Mouse (Mus musculus): ENCODE results near the gene Gm27027. TPM values are rescaled to one million over a fixed set of nuclear protein-coding genes. Genes with fewer than 3 reads are reported as not detected.
A peak's percentile ranks its signal among the peaks of the same experiment; 100 is the strongest.

Gene Gm27027
- polyA plus RNA-seq, 1 experiment from 2014 or later: not detected

DNA sequence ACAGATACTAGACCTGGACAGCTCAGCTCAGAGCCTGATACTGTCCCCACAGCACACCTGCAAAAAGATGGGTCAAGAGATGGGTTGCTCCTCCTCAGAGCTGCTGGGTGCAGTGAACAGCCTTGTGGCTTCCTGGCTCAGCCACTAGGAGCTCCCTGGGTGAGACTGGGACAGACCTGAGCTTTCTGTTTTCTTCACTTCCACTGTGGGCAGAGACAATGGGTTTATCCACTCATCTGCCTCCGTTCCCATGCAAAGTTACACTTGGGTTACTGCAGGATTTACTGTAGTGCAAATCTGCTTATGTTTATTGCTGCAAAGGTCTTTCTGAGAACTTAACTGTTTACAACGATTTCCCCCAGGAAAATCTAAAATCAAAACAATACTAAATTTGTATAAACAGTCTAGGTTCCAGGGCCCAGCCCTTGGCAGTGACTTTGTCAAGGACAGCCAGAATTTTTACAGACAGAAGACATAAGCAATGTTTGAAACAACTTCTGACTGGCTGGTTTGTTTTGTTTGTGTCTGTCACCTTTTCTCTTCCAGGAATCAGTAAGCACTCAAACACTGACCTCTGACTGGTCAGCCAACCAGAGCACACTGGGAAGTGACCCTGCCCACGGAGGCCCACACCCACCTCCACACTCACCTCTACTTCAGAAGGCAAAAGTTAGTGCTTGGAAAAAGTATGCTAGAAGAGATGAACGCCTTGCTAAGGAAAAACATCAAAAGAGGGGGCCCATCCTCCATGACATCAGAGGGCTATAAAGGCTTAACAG lies 13.5 kb downstream of the Gm27027 start:
- Histone ChIP-seq H3K27me3 (replicated peaks; ENCODE audit: control insufficient read depth, insufficient read depth, low read length) (no peaks in the 10 kb centered on the region), H3K9ac (ENCODE audit: low read depth, low read length) (no peak overlapping the region), H3K36me3 (ENCODE audit: control insufficient read depth, insufficient read depth, low read length) (peaks cover 17% of the 10 kb centered on the region; the same call in 1 of the 2 replicates), H3K4me3 (ENCODE audit: low read length) (no peak overlapping the region), H3K27ac (ENCODE audit: low read depth, low read length) (no peak overlapping the region), H3K4me2 (ENCODE audit: low read length) (no peak overlapping the region), H3K9me3 (ENCODE audit: control insufficient read depth, low read length) (no peaks in the 10 kb centered on the region), H3K4me1 (ENCODE audit: control insufficient read depth, insufficient read depth, low read depth, low read length) (peaks cover under 1% of the 10 kb centered on the region; the same call in 1 of the 2 replicates)
- ATAC-seq: no peak
- WGBS: 84% methylated on average over 4 of the region's 4 CpGs

DNA sequence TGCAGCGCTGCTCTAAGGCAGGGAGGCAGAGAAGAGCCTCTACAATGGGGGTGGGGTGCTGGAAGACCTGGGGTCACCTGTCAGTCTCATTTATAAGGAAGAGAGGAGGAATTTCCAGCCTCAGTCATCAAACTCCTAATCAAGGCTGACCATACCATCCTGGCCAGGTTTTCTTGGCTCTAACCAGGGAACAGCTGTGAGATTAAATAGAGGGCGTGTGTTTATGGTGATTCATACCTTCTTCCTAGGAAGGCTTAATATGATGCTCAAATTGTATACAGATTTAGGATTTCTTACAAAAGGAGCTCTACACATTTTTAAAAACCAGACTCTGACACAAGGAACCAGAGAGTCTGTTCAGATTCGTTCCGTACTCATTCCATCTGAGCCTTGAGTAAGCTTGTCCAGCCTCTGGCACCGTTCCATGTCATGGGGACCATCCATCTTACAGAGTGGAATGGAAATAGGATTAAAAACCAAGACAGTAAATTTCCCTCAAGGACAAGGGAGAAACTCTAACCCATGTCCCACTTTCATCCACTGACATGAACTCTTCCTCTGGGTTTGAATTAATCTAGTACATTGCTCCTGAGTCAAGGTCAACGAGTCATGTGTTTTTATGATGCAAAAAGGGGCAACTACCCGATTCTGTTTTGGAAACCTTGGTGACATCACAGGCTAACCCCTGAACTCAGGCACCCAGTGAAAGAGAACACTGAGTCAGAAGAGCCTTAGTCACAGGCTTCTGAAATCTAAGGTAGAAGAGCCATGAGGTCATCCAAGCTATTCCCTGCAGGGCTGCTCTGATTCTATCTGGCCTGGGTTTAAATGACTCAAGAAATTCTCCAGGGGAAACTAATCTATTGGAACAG lies 16.7 kb downstream of the Gm27027 start:
- H3K36me3 ChIP-seq (ENCODE audit: control insufficient read depth, insufficient read depth, low read length): peaks cover 17% of the 10 kb centered on the region; the same call in 1 of the 2 replicates
- no peak overlapping the region for H3K9ac ChIP-seq (ENCODE audit: low read depth, low read length)
- WGBS: 84% methylated on average over 7 of the region's 7 CpGs
- no peak overlapping the region for H3K4me3 ChIP-seq (ENCODE audit: low read length)
- no peak overlapping the region for H3K4me2 ChIP-seq (ENCODE audit: low read length)
- ATAC-seq: no peak
- peaks cover 23% of the 10 kb centered on the region for H3K4me1 ChIP-seq (ENCODE audit: control insufficient read depth, insufficient read depth, low read depth, low read length)
- no peaks in the 10 kb centered on the region for H3K9me3 ChIP-seq (ENCODE audit: control insufficient read depth, low read length)
- H3K27me3 ChIP-seq (replicated peaks; ENCODE audit: control insufficient read depth, insufficient read depth, low read length): no peaks in the 10 kb centered on the region
- H3K27ac ChIP-seq (ENCODE audit: low read depth, low read length): no peak overlapping the region

DNA sequence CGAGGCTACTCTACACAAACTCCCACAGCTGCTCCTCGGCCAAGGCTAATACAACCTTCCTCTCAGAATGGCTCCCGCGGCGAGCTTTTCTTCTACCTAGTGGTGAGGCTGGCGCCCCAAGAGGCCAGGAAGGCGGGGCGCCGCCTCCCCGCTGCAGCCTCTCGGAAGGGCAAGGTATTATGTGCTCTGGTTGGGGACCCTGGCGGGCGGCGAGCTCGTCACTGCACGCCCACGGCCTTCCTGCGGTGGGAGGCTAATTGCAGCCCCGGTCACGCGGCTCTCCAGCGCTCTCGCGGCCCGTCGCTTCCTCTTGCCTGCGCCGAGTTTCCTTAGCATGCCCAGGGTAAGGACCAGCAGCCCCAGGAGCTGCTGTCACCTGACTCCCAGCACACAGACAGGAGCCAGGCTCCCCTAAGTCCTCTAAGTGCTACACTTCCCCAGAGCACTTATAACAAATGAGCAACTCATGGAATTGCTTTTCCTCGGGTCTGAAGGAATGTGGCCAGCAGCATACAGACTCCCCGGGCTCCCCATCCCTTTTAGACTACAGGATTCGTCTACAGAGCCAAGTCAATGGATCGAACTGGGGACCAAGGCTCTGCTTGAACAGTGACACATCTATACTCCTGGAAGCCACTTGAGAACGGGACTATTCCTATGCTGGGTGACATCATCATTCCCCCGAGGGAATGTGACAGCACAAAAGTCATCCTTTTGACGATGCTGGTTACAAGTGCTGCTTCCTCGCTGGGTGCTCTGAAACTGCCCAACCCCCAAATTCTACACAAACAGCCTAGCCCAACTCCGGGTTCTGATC lies 19.5 kb downstream of the Gm27027 start:
- Histone ChIP-seq H3K4me1 (ENCODE audit: control insufficient read depth, insufficient read depth, low read depth, low read length) (peaks cover 23% of the 10 kb centered on the region), H3K27me3 (replicated peaks; ENCODE audit: control insufficient read depth, insufficient read depth, low read length) (no peaks in the 10 kb centered on the region), H3K4me2 (ENCODE audit: low read length) (peak overlapping the region; percentile 86), H3K9me3 (ENCODE audit: control insufficient read depth, low read length) (no peaks in the 10 kb centered on the region), H3K4me3 (ENCODE audit: low read length) (peak overlapping the region; percentile 47), H3K27ac (ENCODE audit: low read depth, low read length) (peak overlapping the region; percentile 73), H3K9ac (ENCODE audit: low read depth, low read length) (peak overlapping the region; percentile 73), H3K36me3 (ENCODE audit: control insufficient read depth, insufficient read depth, low read length) (0 out of 2 replicates have a peak, but pooled peaks cover 11% of the 10 kb centered on the region)
- 3% methylated on average over 37 of the region's 37 CpGs for WGBS
- ATAC-seq: peak; percentile 83

DNA sequence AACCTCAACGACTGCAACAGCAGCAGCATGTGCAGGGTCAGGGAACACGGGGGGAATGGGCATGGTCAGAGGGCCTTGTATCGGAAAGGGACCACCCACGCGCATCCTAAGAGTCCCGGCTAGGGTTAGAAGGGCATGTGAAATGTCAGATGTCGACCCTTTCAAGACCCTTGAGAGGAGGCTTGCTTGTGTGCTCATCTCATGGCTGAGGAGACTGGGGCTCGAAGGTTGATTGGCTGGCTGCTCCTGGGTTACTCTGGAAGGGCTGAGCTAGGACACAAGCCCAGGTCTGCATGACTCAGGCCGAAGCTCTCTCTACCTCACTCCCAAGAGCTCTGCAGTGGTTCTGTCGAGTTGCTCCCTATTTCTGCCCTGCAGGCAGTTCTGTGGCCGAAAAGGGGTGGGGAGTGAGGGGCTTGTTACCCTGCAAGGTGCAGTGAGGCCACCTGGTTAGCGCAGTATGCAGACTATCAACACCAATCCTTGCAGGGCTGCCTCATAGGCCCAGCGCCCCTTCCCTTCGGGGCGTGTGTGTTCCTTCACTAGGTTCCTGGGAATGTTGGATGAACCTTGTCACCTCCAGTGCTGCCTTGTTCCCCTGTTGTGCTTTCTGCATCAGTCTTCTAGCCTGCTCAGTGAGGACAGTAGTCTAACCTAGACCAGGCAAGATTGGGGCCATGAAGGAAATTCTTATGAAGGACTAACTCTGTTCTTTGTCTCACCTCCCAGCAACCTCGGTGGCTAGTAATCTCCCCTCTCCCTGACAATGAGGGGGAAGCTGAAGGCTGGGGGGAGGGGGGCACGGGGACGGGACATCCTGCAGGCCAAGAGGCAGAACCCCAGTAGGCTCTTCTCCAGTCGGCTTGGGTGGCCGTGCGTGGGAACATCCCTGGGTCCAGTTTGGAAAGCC lies 20.4 kb downstream of the Gm27027 start:
- H3K4me3 ChIP-seq (ENCODE audit: low read length): peak overlapping the region; percentile 47
- 18% methylated on average over 21 of the region's 21 CpGs for WGBS
- H3K9ac ChIP-seq (ENCODE audit: low read depth, low read length): peak overlapping the region; percentile 73
- H3K4me1 ChIP-seq (ENCODE audit: control insufficient read depth, insufficient read depth, low read depth, low read length): peaks cover 23% of the 10 kb centered on the region
- H3K36me3 ChIP-seq (ENCODE audit: control insufficient read depth, insufficient read depth, low read length): 0 out of 2 replicates have a peak, but pooled peaks cover 9% of the 10 kb centered on the region
- no peaks in the 10 kb centered on the region for H3K9me3 ChIP-seq (ENCODE audit: control insufficient read depth, low read length)
- H3K27me3 ChIP-seq (replicated peaks; ENCODE audit: control insufficient read depth, insufficient read depth, low read length): no peaks in the 10 kb centered on the region
- peak overlapping the region; percentile 73 for H3K27ac ChIP-seq (ENCODE audit: low read depth, low read length)
- ATAC-seq: peak; percentile 18
- H3K4me2 ChIP-seq (ENCODE audit: low read length): peak overlapping the region; percentile 86

DNA sequence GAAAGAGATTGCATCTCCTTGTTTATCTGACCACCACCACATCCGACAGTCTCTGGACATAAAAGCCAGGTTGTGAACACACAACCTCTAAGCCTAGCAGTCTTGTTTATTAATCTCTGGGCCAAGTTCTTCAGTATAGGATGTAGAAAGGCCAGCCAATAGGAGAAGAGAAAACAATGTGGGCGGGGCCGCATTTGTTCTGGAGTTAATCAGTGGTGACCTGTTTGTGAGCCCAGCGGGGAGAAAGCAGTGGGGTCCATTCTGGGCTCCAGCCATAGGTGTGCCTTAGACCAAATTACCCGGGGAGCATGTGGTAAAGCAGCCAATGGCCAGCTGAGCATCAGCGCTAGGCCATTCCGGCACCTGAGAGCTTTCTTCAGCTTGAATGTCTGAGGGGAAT lies 21.1 kb downstream of the Gm27027 start:
- 41% methylated on average over 7 of the region's 7 CpGs for WGBS
- no peak for ATAC-seq
- Histone ChIP-seq H3K36me3 (ENCODE audit: control insufficient read depth, insufficient read depth, low read length) (0 out of 2 replicates have a peak, but pooled peaks cover 3% of the 10 kb centered on the region), H3K27me3 (replicated peaks; ENCODE audit: control insufficient read depth, insufficient read depth, low read length) (no peaks in the 10 kb centered on the region), H3K9me3 (ENCODE audit: control insufficient read depth, low read length) (no peaks in the 10 kb centered on the region), H3K9ac (ENCODE audit: low read depth, low read length) (no peak overlapping the region), H3K4me2 (ENCODE audit: low read length) (no peak overlapping the region), H3K27ac (ENCODE audit: low read depth, low read length) (no peak overlapping the region), H3K4me3 (ENCODE audit: low read length) (no peak overlapping the region), H3K4me1 (ENCODE audit: control insufficient read depth, insufficient read depth, low read depth, low read length) (peaks cover 23% of the 10 kb centered on the region)

- no peak overlapping the region for H3K4me2 ChIP-seq (ENCODE audit: low read length)
- H3K27ac ChIP-seq (ENCODE audit: low read depth, low read length): no peak overlapping the region
- H3K9me3 ChIP-seq (ENCODE audit: control insufficient read depth, low read length): no peaks in the 10 kb centered on the region
- H3K4me3 ChIP-seq (ENCODE audit: low read length): no peak overlapping the region
- no peak overlapping the region for H3K9ac ChIP-seq (ENCODE audit: low read depth, low read length)
- H3K27me3 ChIP-seq (replicated peaks; ENCODE audit: control insufficient read depth, insufficient read depth, low read length): no peaks in the 10 kb centered on the region
- 75% methylated on average over 3 of the region's 3 CpGs for WGBS
- H3K4me1 ChIP-seq (ENCODE audit: control insufficient read depth, insufficient read depth, low read depth, low read length): peaks cover 14% of the 10 kb centered on the region
- H3K36me3 ChIP-seq (ENCODE audit: control insufficient read depth, insufficient read depth, low read length): no peaks in the 10 kb centered on the region
- no peak for ATAC-seq
Observed at GRCm38 (mm10) chr2:93971647-93972046, 24.5 kb downstream of the Gm27027 start.

GRCm38 (mm10) chr2:93964494-93965160 lies 31.5 kb downstream of the Gm27027 start:
- H3K27me3 ChIP-seq (replicated peaks; ENCODE audit: control insufficient read depth, insufficient read depth, low read length): no peaks in the 10 kb centered on the region
- no peaks in the 10 kb centered on the region for H3K9me3 ChIP-seq (ENCODE audit: control insufficient read depth, low read length)
- no peak overlapping the region for H3K4me2 ChIP-seq (ENCODE audit: low read length)
- no peak overlapping the region for H3K4me3 ChIP-seq (ENCODE audit: low read length)
- peak overlapping the region; percentile 31; the same call in 1 of the 2 replicates for H3K9ac ChIP-seq (ENCODE audit: low read depth, low read length)
- no peaks in the 10 kb centered on the region for H3K36me3 ChIP-seq (ENCODE audit: control insufficient read depth, insufficient read depth, low read length)
- WGBS: 38% methylated on average over 7 of the region's 7 CpGs
- no peak overlapping the region for H3K27ac ChIP-seq (ENCODE audit: low read depth, low read length)
- peaks cover 4% of the 10 kb centered on the region for H3K4me1 ChIP-seq (ENCODE audit: control insufficient read depth, insufficient read depth, low read depth, low read length)
- ATAC-seq: peak; percentile 66

DNA sequence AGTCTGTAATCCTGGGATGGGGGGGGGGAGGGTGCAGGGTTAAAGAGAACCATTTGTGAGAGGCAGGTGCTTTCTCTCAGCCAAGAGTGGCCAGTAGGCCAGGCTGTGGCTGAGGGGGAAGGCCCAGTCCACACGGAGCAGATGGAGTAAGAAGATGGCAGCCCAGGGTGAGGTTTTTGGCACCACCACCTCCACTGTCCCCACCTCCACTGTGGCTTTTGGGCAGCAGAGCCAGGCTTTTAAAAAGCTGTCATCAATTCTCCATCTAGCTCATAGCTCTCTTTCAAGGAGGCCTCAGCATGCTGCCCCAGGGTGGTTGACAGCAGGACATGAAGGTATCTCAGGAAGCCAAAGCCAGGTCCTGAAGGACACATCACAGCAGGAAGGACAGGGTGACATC lies 32.4 kb downstream of the Gm27027 start:
- Histone ChIP-seq H3K4me2 (ENCODE audit: low read length) (no peak overlapping the region), H3K27me3 (replicated peaks; ENCODE audit: control insufficient read depth, insufficient read depth, low read length) (no peaks in the 10 kb centered on the region), H3K9ac (ENCODE audit: low read depth, low read length) (no peak overlapping the region), H3K9me3 (ENCODE audit: control insufficient read depth, low read length) (no peaks in the 10 kb centered on the region), H3K4me1 (ENCODE audit: control insufficient read depth, insufficient read depth, low read depth, low read length) (peaks cover 4% of the 10 kb centered on the region), H3K36me3 (ENCODE audit: control insufficient read depth, insufficient read depth, low read length) (no peaks in the 10 kb centered on the region), H3K4me3 (ENCODE audit: low read length) (no peak overlapping the region), H3K27ac (ENCODE audit: low read depth, low read length) (no peak overlapping the region)
- 82% methylated on average over 1 of the region's 1 CpGs for WGBS
- ATAC-seq: no peak

Data from hindbrain, embryonic 16.5 days (tissue).